Mouse (Mus musculus) brain, embryonic 14.5 days (tissue): ENCODE data around the gene Eed.

Source experiments
- CTCF ChIP-seq: fragments of 200-500 bp; IDR thresholded peaks from 2 replicates; pipeline ENCODE4 v1.5.1; 2012; ENCODE audit warnings: inconsistent platforms, mild to moderate bottlenecking, moderate library complexity, borderline replicate concordance; ENCODE audit not compliant: insufficient read depth, insufficient read length; ENCODE audit errors: extremely low read depth
- POLR2A ChIP-seq: fragments of 200-500 bp; IDR thresholded peaks from 2 replicates; pipeline ENCODE4 v1.6.1; 2012; ENCODE audit warnings: mild to moderate bottlenecking, inconsistent platforms, borderline replicate concordance; ENCODE audit not compliant: poor library complexity, insufficient read depth, insufficient read length, severe bottlenecking; ENCODE audit errors: extremely low read depth

- no peak for TF ChIP-seq CTCF
- no peak for TF ChIP-seq POLR2A
Observed at GRCm38 (mm10) chr7:89948026-89948425, 32.8 kb downstream of the Eed start.
